Mouse (Mus musculus): ENCODE data around the gene Serpinb8. TPM values are rescaled to one million over a fixed set of nuclear protein-coding genes. Genes with fewer than 3 reads are reported as not detected.

Gene Serpinb8
- polyA plus RNA-seq, 1 experiment from 2014 or later: 0.49 TPM

- Histone ChIP-seq H3K4me3 (ENCODE audit: low read length) (no peak overlapping the region), H3K9me3 (ENCODE audit: control insufficient read depth, low read length) (no peaks in the 10 kb centered on the region), H3K4me1 (ENCODE audit: control insufficient read depth, insufficient read depth, low read length) (no peaks in the 10 kb centered on the region), H3K9ac (ENCODE audit: low read depth, low read length) (no peak overlapping the region), H3K27ac (ENCODE audit: low read depth, low read length) (no peak overlapping the region), H3K36me3 (ENCODE audit: control insufficient read depth, insufficient read depth, low read length) (no peaks in the 10 kb centered on the region), H3K4me2 (replicated peaks; ENCODE audit: low read depth, low read length) (no peak overlapping the region), H3K27me3 (ENCODE audit: control insufficient read depth, insufficient read depth, low read length) (no peaks in the 10 kb centered on the region)
- ATAC-seq (ENCODE audit: low FRiP score, low TSS enrichment): no peak
- WGBS: 85% methylated on average over 3 of the region's 3 CpGs
Observed at GRCm38 (mm10) chr1:107584932-107585331, 4.9 kb upstream of the Serpinb8 start.

- Histone ChIP-seq H3K27ac (ENCODE audit: low read depth, low read length) (no peak overlapping the region), H3K27me3 (ENCODE audit: control insufficient read depth, insufficient read depth, low read length) (no peaks in the 10 kb centered on the region), H3K4me1 (ENCODE audit: control insufficient read depth, insufficient read depth, low read length) (no peaks in the 10 kb centered on the region), H3K4me3 (ENCODE audit: low read length) (no peak overlapping the region), H3K36me3 (ENCODE audit: control insufficient read depth, insufficient read depth, low read length) (no peaks in the 10 kb centered on the region), H3K9ac (ENCODE audit: low read depth, low read length) (no peak overlapping the region), H3K4me2 (replicated peaks; ENCODE audit: low read depth, low read length) (no peak overlapping the region), H3K9me3 (ENCODE audit: control insufficient read depth, low read length) (no peaks in the 10 kb centered on the region)
- ATAC-seq (ENCODE audit: low FRiP score, low TSS enrichment): no peak
- 82% methylated on average over 3 of the region's 3 CpGs for WGBS
Observed at GRCm38 (mm10) chr1:107586196-107586595, 3.6 kb upstream of the Serpinb8 start.

GRCm38 (mm10) chr1:107588206-107588605, 1.6 kb upstream of the Serpinb8 start:
- no peaks in the 10 kb centered on the region for H3K9me3 ChIP-seq (ENCODE audit: control insufficient read depth, low read length)
- no peak for ATAC-seq (ENCODE audit: low FRiP score, low TSS enrichment)
- H3K9ac ChIP-seq (ENCODE audit: low read depth, low read length): no peak overlapping the region
- H3K4me3 ChIP-seq (ENCODE audit: low read length): no peak overlapping the region
- H3K27me3 ChIP-seq (ENCODE audit: control insufficient read depth, insufficient read depth, low read length): no peaks in the 10 kb centered on the region
- H3K4me1 ChIP-seq (ENCODE audit: control insufficient read depth, insufficient read depth, low read length): no peaks in the 10 kb centered on the region
- H3K36me3 ChIP-seq (ENCODE audit: control insufficient read depth, insufficient read depth, low read length): no peaks in the 10 kb centered on the region
- H3K4me2 ChIP-seq (replicated peaks; ENCODE audit: low read depth, low read length): no peak overlapping the region
- H3K27ac ChIP-seq (ENCODE audit: low read depth, low read length): no peak overlapping the region

GRCm38 (mm10) chr1:107588642-107589041, 1.2 kb upstream of the Serpinb8 start:
- no peak overlapping the region for H3K9ac ChIP-seq (ENCODE audit: low read depth, low read length)
- H3K9me3 ChIP-seq (ENCODE audit: control insufficient read depth, low read length): no peaks in the 10 kb centered on the region
- no peak for ATAC-seq (ENCODE audit: low FRiP score, low TSS enrichment)
- WGBS: 42% methylated on average over 1 of the region's 1 CpGs
- H3K4me1 ChIP-seq (ENCODE audit: control insufficient read depth, insufficient read depth, low read length): no peaks in the 10 kb centered on the region
- H3K4me3 ChIP-seq (ENCODE audit: low read length): no peak overlapping the region
- H3K4me2 ChIP-seq (replicated peaks; ENCODE audit: low read depth, low read length): no peak overlapping the region
- no peak overlapping the region for H3K27ac ChIP-seq (ENCODE audit: low read depth, low read length)
- no peaks in the 10 kb centered on the region for H3K36me3 ChIP-seq (ENCODE audit: control insufficient read depth, insufficient read depth, low read length)
- no peaks in the 10 kb centered on the region for H3K27me3 ChIP-seq (ENCODE audit: control insufficient read depth, insufficient read depth, low read length)

- Histone ChIP-seq H3K9ac (ENCODE audit: low read depth, low read length) (no peak overlapping the region), H3K9me3 (ENCODE audit: control insufficient read depth, low read length) (no peaks in the 10 kb centered on the region), H3K27ac (ENCODE audit: low read depth, low read length) (no peak overlapping the region), H3K4me3 (ENCODE audit: low read length) (no peak overlapping the region), H3K36me3 (ENCODE audit: control insufficient read depth, insufficient read depth, low read length) (no peaks in the 10 kb centered on the region), H3K4me1 (ENCODE audit: control insufficient read depth, insufficient read depth, low read length) (no peaks in the 10 kb centered on the region), H3K4me2 (replicated peaks; ENCODE audit: low read depth, low read length) (no peak overlapping the region), H3K27me3 (ENCODE audit: control insufficient read depth, insufficient read depth, low read length) (no peaks in the 10 kb centered on the region)
- WGBS: 79% methylated on average over 3 of the region's 3 CpGs
- ATAC-seq (ENCODE audit: low FRiP score, low TSS enrichment): no peak
Observed at GRCm38 (mm10) chr1:107592644-107593043, 2.8 kb downstream of the Serpinb8 start.

DNA sequence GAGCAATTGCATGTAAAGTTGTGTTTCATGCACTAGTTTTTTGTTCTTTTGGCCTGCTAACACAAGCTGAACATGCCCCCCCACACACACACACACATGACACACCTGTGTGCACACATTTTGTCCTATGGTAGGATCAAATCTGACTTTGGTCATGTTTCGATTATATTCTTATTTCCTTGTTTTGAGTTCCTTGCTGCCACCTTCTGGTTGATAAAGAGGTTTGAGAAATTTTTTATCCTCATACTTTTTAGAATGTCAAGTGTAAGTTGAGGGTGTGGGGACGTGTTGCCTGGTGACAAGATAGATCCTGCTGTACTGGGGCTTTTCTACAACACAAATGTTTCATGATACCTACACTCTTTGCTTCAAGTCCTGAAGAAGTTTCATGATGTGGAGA, 3.7 kb downstream of the Serpinb8 start:
- Histone ChIP-seq H3K36me3 (ENCODE audit: control insufficient read depth, insufficient read depth, low read length) (no peaks in the 10 kb centered on the region), H3K9ac (ENCODE audit: low read depth, low read length) (no peak overlapping the region), H3K9me3 (ENCODE audit: control insufficient read depth, low read length) (no peaks in the 10 kb centered on the region), H3K27ac (ENCODE audit: low read depth, low read length) (no peak overlapping the region), H3K27me3 (ENCODE audit: control insufficient read depth, insufficient read depth, low read length) (no peaks in the 10 kb centered on the region), H3K4me3 (ENCODE audit: low read length) (no peak overlapping the region), H3K4me2 (replicated peaks; ENCODE audit: low read depth, low read length) (no peak overlapping the region), H3K4me1 (ENCODE audit: control insufficient read depth, insufficient read depth, low read length) (no peaks in the 10 kb centered on the region)
- no peak for ATAC-seq (ENCODE audit: low FRiP score, low TSS enrichment)
- WGBS: 85% methylated on average over 2 of the region's 2 CpGs

DNA sequence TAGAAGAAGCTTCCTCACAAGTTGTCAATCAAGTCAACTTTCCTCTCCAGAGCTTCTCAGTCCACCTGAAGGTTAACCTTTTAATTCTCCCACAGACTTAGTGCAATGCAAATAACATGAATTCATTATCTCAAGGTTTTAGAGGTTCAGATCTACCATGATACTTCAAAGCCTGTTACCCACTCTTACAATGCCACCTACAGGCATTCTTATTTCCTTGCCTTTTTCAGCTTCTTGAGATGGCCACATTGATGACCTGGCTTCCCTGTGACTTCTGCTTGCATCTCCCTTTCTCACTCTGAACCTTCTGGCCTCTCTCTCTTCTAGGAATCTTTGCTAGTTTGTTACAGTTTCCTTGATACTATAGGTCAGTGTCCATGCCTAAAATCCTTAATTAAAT, 7.1 kb downstream of the Serpinb8 start:
- Histone ChIP-seq H3K4me1 (ENCODE audit: control insufficient read depth, insufficient read depth, low read length) (no peaks in the 10 kb centered on the region), H3K9ac (ENCODE audit: low read depth, low read length) (no peak overlapping the region), H3K4me3 (ENCODE audit: low read length) (no peak overlapping the region), H3K27me3 (ENCODE audit: control insufficient read depth, insufficient read depth, low read length) (no peaks in the 10 kb centered on the region), H3K27ac (ENCODE audit: low read depth, low read length) (no peak overlapping the region), H3K36me3 (ENCODE audit: control insufficient read depth, insufficient read depth, low read length) (no peaks in the 10 kb centered on the region), H3K4me2 (replicated peaks; ENCODE audit: low read depth, low read length) (no peak overlapping the region), H3K9me3 (ENCODE audit: control insufficient read depth, low read length) (no peaks in the 10 kb centered on the region)
- no peak for ATAC-seq (ENCODE audit: low FRiP score, low TSS enrichment)

- Histone ChIP-seq H3K27ac (ENCODE audit: low read depth, low read length) (no peak overlapping the region), H3K4me3 (ENCODE audit: low read length) (no peak overlapping the region), H3K4me1 (ENCODE audit: control insufficient read depth, insufficient read depth, low read length) (no peaks in the 10 kb centered on the region), H3K9ac (ENCODE audit: low read depth, low read length) (no peak overlapping the region), H3K9me3 (ENCODE audit: control insufficient read depth, low read length) (no peaks in the 10 kb centered on the region), H3K4me2 (replicated peaks; ENCODE audit: low read depth, low read length) (no peak overlapping the region), H3K36me3 (ENCODE audit: control insufficient read depth, insufficient read depth, low read length) (no peaks in the 10 kb centered on the region), H3K27me3 (ENCODE audit: control insufficient read depth, insufficient read depth, low read length) (no peaks in the 10 kb centered on the region)
- ATAC-seq (ENCODE audit: low FRiP score, low TSS enrichment): no peak
Observed at GRCm38 (mm10) chr1:107598476-107598875, 8.7 kb downstream of the Serpinb8 start.

GRCm38 (mm10) chr1:107608942-107609341, 19.1 kb downstream of the Serpinb8 start:
- Histone ChIP-seq H3K27ac (ENCODE audit: low read depth, low read length) (no peak overlapping the region), H3K4me2 (replicated peaks; ENCODE audit: low read depth, low read length) (no peak overlapping the region), H3K9me3 (ENCODE audit: control insufficient read depth, low read length) (no peaks in the 10 kb centered on the region), H3K4me1 (ENCODE audit: control insufficient read depth, insufficient read depth, low read length) (no peaks in the 10 kb centered on the region), H3K36me3 (ENCODE audit: control insufficient read depth, insufficient read depth, low read length) (no peaks in the 10 kb centered on the region), H3K9ac (ENCODE audit: low read depth, low read length) (no peak overlapping the region), H3K27me3 (ENCODE audit: control insufficient read depth, insufficient read depth, low read length) (no peaks in the 10 kb centered on the region), H3K4me3 (ENCODE audit: low read length) (no peak overlapping the region)
- no peak for ATAC-seq (ENCODE audit: low FRiP score, low TSS enrichment)
- 41% methylated on average over 1 of the region's 1 CpGs for WGBS

DNA sequence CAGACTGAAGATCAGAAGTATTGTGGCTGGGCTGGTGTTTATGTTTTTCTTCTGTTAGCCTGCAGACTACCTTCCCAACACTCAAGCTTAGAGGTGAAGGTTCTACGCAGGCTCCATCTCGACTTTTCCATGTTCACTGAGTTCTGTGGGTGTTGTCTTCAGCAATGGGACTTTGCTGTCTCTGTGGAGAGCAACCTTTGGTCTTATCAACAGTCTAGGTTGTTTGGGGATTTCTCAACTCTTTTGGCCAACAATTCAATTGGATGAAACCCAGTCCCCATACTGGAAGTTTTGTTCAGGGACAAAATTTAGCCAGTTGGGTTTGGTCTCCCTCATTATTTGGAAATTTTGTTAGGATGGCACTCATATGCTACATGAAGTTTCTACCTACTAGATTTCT, 24.3 kb downstream of the Serpinb8 start:
- ATAC-seq (ENCODE audit: low FRiP score, low TSS enrichment): no peak
- no peaks in the 10 kb centered on the region for H3K9me3 ChIP-seq (ENCODE audit: control insufficient read depth, low read length)
- H3K36me3 ChIP-seq (ENCODE audit: control insufficient read depth, insufficient read depth, low read length): no peaks in the 10 kb centered on the region
- WGBS: 94% methylated on average over 2 of the region's 2 CpGs
- H3K4me2 ChIP-seq (replicated peaks; ENCODE audit: low read depth, low read length): no peak overlapping the region
- no peaks in the 10 kb centered on the region for H3K4me1 ChIP-seq (ENCODE audit: control insufficient read depth, insufficient read depth, low read length)
- no peak overlapping the region for H3K27ac ChIP-seq (ENCODE audit: low read depth, low read length)
- H3K27me3 ChIP-seq (ENCODE audit: control insufficient read depth, insufficient read depth, low read length): no peaks in the 10 kb centered on the region
- H3K9ac ChIP-seq (ENCODE audit: low read depth, low read length): no peak overlapping the region
- no peak overlapping the region for H3K4me3 ChIP-seq (ENCODE audit: low read length)

All from kidney, embryonic 14.5 days (tissue).